Mouse (Mus musculus) neural tube, embryonic 11.5 days (tissue): Measurements from ENCODE around the gene Ets1. TPM values are rescaled to one million over a fixed set of nuclear protein-coding genes. Genes with fewer than 3 reads are reported as not detected.

Source experiments
- ATAC-seq: fragments of 200-750 bp; cut with Nextera tagmentation; 2 replicates; pipeline ENCODE4 v1.8.0; 2017; ENCODE audit warnings: moderate number of reproducible peaks, mild to moderate bottlenecking, moderate TSS enrichment, moderate library complexity; ENCODE audit not compliant: insufficient read depth, low FRiP score, low TSS enrichment
- DNase-seq: peaks from one replicate; pipeline ENCODE4 v3.0.0-alpha.2; 2015; ENCODE audit warnings: low spot score
- H3K27ac ChIP-seq: fragments of 300-500 bp; sonication (generic); 2 replicates; pipeline ENCODE4 v1.5.1; 2014; ENCODE audit warnings: low read depth, mild to moderate bottlenecking, low read length
- H3K27me3 ChIP-seq: fragments of 300-500 bp; sonication (generic); 2 replicates; pipeline ENCODE4 v1.6.1; 2014; ENCODE audit warnings: mild to moderate bottlenecking, low read length, mixed read lengths; ENCODE audit not compliant: control insufficient read depth, insufficient read depth
- H3K36me3 ChIP-seq: fragments of 300-500 bp; sonication (generic); 2 replicates; pipeline ENCODE4 v1.6.1; 2014; ENCODE audit warnings: mild to moderate bottlenecking, low read length, moderate library complexity, mixed read lengths; ENCODE audit not compliant: control insufficient read depth, insufficient read depth
- H3K4me1 ChIP-seq: fragments of 300-500 bp; sonication (generic); 2 replicates; pipeline ENCODE4 v1.6.1; 2014; ENCODE audit warnings: low read length, mixed read lengths; ENCODE audit not compliant: control insufficient read depth, insufficient read depth
- H3K4me2 ChIP-seq: fragments of 300-500 bp; sonication (generic); 2 replicates; pipeline ENCODE4 v1.6.1; 2014; ENCODE audit warnings: low read depth, mild to moderate bottlenecking, moderate library complexity
- H3K4me3 ChIP-seq: fragments of 300-500 bp; sonication (generic); 2 replicates; pipeline ENCODE4 v1.5.1; 2014; ENCODE audit warnings: low read depth, low read length
- H3K9ac ChIP-seq: fragments of 300-500 bp; sonication (generic); 2 replicates; pipeline ENCODE4 v1.6.1; 2014; ENCODE audit warnings: mild to moderate bottlenecking, low read length
- H3K9me3 ChIP-seq: fragments of 300-500 bp; sonication (generic); 2 replicates; pipeline ENCODE4 v1.6.1; 2016; ENCODE audit warnings: low read length; ENCODE audit not compliant: control insufficient read depth
- WGBS: fragments of 180-500 bp; shearing (Covaris S2); extraction: QIAGEN DNeasy Blood & Tissue Kit; methylation state at CpG from one replicate; pipeline ENCODE4 v1.1.7; 2014; 5-methylcytosine and 5-hydroxymethylcytosine counted together
- polyA plus RNA-seq: library from polyadenylated mRNA; unstranded; fragments of >200 nt; fragmentation: Nextera tagmentation; extraction: Ambion mirVana; gene quantifications from 2 replicates; pipeline ENCODE4 v1.2.1, GENCODE M21; 2014

The Ets1 gene
- polyA plus RNA-seq, 1 experiment from 2014 or later, result 34.4 TPM

DNA sequence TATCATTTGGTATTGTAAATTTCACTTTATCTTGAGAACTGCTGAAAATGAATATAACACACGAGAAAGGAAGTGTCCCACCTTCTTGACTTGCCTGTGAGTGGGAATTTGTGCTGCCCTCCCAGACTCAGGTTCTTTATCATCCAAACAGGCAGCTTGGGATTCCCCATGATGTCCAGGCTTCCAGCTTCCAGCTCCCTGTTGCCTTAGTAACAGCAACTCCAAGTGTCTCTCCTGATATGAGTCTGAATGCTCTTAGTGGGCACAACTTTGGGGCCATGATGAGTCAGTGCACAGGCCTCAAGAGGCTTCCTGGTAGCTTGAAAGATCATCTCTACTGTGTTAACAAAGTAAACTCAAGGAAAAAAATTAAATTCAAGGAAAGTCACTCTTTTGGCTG is 142.8 kb downstream of the Ets1 start:
- DNase-seq, result no peak
- no peak overlapping the region for H3K9ac ChIP-seq
- no peaks in the 10 kb centered on the region for H3K4me1 ChIP-seq
- H3K27me3 ChIP-seq, result no peaks in the 10 kb centered on the region
- 56% methylated on average over 1 of the region's 1 CpGs for WGBS
- no peak overlapping the region for H3K4me2 ChIP-seq
- no peak for ATAC-seq
- H3K4me3 ChIP-seq, result no peak overlapping the region
- no peaks in the 10 kb centered on the region for H3K9me3 ChIP-seq
- H3K36me3 ChIP-seq, result no peaks in the 10 kb centered on the region
- no peak overlapping the region for H3K27ac ChIP-seq

DNA sequence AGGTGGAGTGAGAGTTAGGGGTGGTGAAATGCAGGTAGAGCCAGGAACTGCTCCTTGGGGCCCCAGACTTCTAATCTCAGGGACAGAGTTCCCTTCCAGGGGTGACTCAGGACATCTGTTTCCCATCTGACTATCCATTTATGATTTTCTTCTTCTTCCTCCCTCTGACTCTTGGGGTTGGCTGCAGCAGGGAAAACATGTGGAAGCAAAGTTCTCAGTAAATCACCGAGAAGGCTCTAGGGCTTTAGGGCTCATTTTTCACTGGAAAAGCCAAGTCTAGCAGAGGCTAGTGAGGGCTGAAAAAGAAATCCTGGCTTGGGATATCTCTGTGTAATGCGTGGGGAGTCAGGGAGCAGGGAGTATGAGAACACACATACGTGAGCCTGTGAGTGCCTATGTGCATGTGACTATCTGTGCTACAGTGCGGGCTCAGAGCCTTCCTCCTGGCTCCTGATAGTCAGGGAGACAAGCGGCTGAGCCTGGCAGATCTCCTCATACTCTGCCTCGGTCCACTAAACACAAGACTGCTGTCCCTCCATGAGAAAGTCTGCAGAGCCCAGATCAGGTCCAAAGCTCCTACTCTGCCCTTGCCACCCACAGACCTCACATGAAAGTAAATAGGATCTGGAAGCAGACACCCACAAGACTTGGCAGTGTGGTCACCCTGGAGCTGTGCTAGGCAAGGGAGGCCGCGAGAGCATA is 146.5 kb downstream of the Ets1 start:
- ATAC-seq (no peak), DNase-seq (no peak)
- Histone ChIP-seq H3K4me1 (no peaks in the 10 kb centered on the region), H3K4me2 (no peak overlapping the region), H3K9ac (no peak overlapping the region), H3K27me3 (no peaks in the 10 kb centered on the region), H3K36me3 (no peaks in the 10 kb centered on the region), H3K9me3 (no peaks in the 10 kb centered on the region), H3K4me3 (no peak overlapping the region), H3K27ac (no peak overlapping the region)
- WGBS, result 75% methylated on average over 8 of the region's 8 CpGs

DNA sequence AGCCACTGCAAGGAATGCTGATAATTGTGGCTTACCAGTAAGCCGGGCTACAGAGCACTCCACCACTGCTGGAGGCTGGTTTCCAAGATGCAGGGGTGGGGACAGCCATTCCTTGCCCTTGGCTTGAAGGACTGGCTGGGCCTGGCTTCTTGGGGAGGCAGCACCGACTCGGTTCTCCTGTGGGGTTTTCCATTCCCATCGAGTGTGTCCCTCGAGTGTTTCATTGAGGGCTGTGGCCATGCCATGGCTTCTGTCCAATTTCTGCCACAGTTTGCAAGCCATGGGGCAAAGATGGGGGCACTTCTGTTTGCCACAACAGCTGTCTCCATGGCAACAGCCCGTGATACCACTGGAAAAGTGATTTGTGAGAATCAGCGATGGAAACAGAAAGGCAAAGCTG is 151.1 kb downstream of the Ets1 start:
- Histone ChIP-seq H3K4me2 (no peak overlapping the region), H3K4me1 (no peaks in the 10 kb centered on the region), H3K9me3 (no peaks in the 10 kb centered on the region), H3K9ac (no peak overlapping the region), H3K36me3 (no peaks in the 10 kb centered on the region), H3K27me3 (no peaks in the 10 kb centered on the region), H3K27ac (no peak overlapping the region), H3K4me3 (no peak overlapping the region)
- ATAC-seq (no peak), DNase-seq (no peak)
- 77% methylated on average over 7 of the region's 7 CpGs for WGBS

DNA sequence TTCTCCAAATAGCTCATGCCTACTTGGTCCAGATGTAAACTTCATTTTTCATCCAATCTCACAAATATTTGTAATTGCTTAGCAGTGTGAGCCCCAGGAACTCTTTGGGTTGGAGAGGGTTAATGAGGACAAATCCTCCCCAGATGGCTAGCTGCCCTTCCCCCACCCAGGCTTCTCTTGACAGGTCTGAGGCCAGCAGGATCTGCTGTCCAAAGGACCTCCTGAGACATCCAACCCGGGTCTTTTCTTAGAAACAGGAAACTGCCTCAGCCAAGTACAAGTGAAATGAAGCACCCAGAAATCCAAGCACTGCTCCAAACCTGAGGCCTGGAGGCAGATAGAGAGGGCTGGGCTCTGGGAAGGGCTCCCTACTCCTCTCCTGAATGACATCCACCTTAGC is 151.6 kb downstream of the Ets1 start:
- H3K27ac ChIP-seq, result no peak overlapping the region
- no peak overlapping the region for H3K4me2 ChIP-seq
- ATAC-seq, result no peak
- DNase-seq, result no peak
- H3K4me3 ChIP-seq, result no peak overlapping the region
- no peaks in the 10 kb centered on the region for H3K36me3 ChIP-seq
- H3K4me1 ChIP-seq, result no peaks in the 10 kb centered on the region
- H3K27me3 ChIP-seq, result no peaks in the 10 kb centered on the region
- no peaks in the 10 kb centered on the region for H3K9me3 ChIP-seq
- H3K9ac ChIP-seq, result no peak overlapping the region
- WGBS, result 21% methylated on average over 1 of the region's 1 CpGs

DNA sequence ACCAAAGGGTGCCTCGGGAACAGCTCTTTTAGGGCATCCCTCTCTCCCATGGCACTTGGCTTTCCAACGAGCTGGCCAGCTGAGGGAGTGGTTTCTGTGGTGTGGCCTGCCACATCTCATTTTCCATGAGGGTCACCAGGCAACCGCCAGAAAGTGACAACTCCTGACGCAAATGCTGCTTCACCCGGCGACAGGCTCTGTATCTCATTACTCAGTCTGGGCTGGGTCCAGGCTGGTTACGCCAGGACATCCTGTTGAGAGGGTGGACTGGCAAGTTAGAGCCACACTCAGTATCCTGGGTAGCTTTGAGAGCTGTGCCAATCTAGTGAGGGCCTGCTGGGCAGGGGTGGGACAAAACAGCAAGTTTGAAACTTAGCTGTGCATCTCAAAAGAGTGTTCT is 153.3 kb downstream of the Ets1 start:
- Histone ChIP-seq H3K9ac (no peak overlapping the region), H3K36me3 (no peaks in the 10 kb centered on the region), H3K27me3 (no peaks in the 10 kb centered on the region), H3K9me3 (no peaks in the 10 kb centered on the region), H3K4me3 (no peak overlapping the region), H3K4me2 (no peak overlapping the region), H3K27ac (no peak overlapping the region), H3K4me1 (no peaks in the 10 kb centered on the region)
- WGBS, result 71% methylated on average over 7 of the region's 7 CpGs
- no peak for DNase-seq
- no peak for ATAC-seq

DNA sequence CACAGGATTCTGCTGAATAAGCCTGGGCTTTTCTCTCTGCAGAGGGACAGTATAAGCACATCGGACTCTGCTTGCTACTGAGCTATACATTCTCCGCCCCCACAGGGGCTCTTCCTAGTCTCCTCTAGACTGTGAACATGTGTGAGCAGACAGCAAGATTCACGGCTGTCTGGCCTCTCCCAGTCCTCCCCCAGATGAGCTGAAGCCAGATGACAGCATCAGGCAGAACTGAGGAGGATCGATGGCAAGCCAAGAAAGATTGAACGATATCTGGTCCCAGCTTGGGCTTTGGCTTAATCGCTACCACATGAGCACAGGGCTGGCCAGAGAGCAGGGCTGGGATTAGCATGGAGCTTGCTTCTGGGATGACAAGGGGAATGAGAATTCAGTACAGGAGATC is 155.7 kb downstream of the Ets1 start:
- no peak overlapping the region for H3K4me2 ChIP-seq
- H3K4me3 ChIP-seq, result no peak overlapping the region
- H3K9ac ChIP-seq, result no peak overlapping the region
- no peaks in the 10 kb centered on the region for H3K36me3 ChIP-seq
- peak; percentile 32 for DNase-seq
- H3K27ac ChIP-seq, result no peak overlapping the region
- ATAC-seq, result no peak
- H3K9me3 ChIP-seq, result no peaks in the 10 kb centered on the region
- no peaks in the 10 kb centered on the region for H3K4me1 ChIP-seq
- 58% methylated on average over 6 of the region's 6 CpGs for WGBS
- no peaks in the 10 kb centered on the region for H3K27me3 ChIP-seq

DNA sequence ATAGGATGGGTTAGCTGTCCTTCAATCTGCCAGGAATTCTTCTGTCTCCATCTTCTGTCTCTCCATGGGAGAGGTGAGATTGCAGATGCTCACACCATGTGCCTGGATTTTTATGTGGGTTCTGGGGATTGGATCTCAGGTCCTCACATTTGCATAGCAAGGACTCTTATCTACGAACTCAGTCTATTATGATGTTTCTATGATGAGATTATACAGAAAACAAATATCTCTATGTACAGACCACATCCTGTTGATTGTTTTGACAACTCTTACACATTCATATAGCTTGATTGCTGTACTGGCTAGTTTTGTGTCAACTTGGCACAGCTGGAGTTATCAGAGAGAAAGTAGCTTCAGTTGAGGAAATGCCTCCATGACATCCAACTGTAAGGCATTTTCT is 162.2 kb downstream of the Ets1 start:
- no peaks in the 10 kb centered on the region for H3K36me3 ChIP-seq
- no peak for ATAC-seq
- no peak overlapping the region for H3K9ac ChIP-seq
- no peak overlapping the region for H3K4me3 ChIP-seq
- H3K27me3 ChIP-seq, result no peaks in the 10 kb centered on the region
- DNase-seq, result no peak
- WGBS, result 84% methylated on average over 1 of the region's 1 CpGs
- no peak overlapping the region for H3K27ac ChIP-seq
- H3K4me1 ChIP-seq, result no peaks in the 10 kb centered on the region
- H3K4me2 ChIP-seq, result no peak overlapping the region
- H3K9me3 ChIP-seq, result no peaks in the 10 kb centered on the region

DNA sequence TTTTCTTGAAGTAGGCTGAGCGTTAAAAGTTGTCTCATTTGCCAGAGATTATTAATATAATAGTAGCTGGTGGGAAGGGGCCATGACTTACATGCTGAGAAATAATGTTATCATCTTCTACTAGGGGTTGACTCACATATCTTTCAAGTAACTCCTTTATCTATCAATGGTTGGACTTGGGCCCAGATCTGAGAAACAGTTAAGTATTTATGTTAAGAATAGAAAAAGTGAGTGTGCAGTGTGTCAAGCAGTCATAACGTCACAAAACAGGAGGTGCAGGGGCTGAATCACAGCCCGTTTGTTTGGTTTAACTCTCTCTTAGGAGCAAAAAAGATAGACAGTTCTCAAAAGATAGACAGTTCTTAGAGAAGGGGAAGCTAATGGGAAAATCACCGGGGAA is 170.1 kb downstream of the Ets1 start:
- no peak overlapping the region for H3K27ac ChIP-seq
- ATAC-seq, result no peak
- no peaks in the 10 kb centered on the region for H3K9me3 ChIP-seq
- no peaks in the 10 kb centered on the region for H3K27me3 ChIP-seq
- no peak overlapping the region for H3K9ac ChIP-seq
- DNase-seq, result no peak
- no peak overlapping the region for H3K4me3 ChIP-seq
- no peaks in the 10 kb centered on the region for H3K4me1 ChIP-seq
- no peak overlapping the region for H3K4me2 ChIP-seq
- WGBS, result 84% methylated on average over 4 of the region's 4 CpGs
- H3K36me3 ChIP-seq, result no peaks in the 10 kb centered on the region
